Mouse (Mus musculus): ENCODE results near the gene Gm20604. TPM values are rescaled to one million over a fixed set of nuclear protein-coding genes. Genes with fewer than 3 reads are reported as not detected.

Gene Gm20604
- polyA plus RNA-seq, 1 experiment = 3.0 TPM

DNA sequence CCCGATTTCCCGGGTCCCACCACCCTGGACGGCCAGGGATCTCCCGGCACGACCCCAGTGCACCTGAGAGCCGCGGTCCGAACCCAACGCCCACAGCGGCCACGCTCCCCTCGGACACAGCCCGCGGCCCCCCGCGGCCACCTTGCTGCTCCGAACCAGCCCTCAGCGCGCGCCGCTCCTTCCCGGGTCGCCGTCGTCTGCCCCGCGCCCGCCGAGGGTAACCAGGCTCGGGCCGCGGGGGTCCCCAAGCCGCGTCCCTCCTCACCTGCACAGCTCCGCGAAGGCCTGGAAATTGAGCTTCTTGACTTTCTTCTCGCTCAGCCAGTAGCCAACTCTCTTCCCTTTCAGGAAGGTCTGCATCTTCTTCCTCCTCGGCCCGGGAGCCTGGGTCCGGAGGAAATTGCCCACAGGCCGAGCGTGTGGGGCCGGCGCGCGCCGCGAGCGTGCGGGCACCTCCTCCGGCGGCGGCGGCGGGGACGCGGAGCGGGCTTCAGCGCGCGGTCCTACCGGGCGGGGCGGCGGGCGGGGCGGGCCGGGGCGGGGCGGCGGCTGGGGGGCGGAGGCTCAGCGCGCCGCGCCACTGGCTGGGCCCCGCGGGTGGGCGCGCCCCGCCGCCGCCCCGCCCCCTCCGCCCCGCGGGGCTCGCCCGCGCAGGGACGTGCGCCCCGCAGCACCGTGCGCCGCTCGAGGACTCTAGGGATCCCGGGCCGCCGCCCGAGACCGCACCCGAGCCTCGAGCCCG is 53.8 kb downstream of the Gm20604 start, which contains the start of gene Itpk1:
Gene Itpk1 (minus strand): TSS at position 474 of the 742 bp plus-strand sequence.
- TF ChIP-seq GATA1 (IDR thresholded peaks at IDR 0.05; ENCODE audit: low read length) = no peak

GRCm38 (mm10) chr12:102703921-102704408 is 54.5 kb downstream of the Gm20604 start:
- TF ChIP-seq GATA1 (IDR thresholded peaks at IDR 0.05; ENCODE audit: low read length) = no peak

- TF ChIP-seq GATA1 (IDR thresholded peaks at IDR 0.05; ENCODE audit: low read length) = no peak
Measured at GRCm38 (mm10) chr12:102703441-102703840, 55.0 kb downstream of the Gm20604 start.

GRCm38 (mm10) chr12:102703111-102703412 is 55.4 kb downstream of the Gm20604 start:
- no peak for TF ChIP-seq GATA1 (IDR thresholded peaks at IDR 0.05; ENCODE audit: low read length)

DNA sequence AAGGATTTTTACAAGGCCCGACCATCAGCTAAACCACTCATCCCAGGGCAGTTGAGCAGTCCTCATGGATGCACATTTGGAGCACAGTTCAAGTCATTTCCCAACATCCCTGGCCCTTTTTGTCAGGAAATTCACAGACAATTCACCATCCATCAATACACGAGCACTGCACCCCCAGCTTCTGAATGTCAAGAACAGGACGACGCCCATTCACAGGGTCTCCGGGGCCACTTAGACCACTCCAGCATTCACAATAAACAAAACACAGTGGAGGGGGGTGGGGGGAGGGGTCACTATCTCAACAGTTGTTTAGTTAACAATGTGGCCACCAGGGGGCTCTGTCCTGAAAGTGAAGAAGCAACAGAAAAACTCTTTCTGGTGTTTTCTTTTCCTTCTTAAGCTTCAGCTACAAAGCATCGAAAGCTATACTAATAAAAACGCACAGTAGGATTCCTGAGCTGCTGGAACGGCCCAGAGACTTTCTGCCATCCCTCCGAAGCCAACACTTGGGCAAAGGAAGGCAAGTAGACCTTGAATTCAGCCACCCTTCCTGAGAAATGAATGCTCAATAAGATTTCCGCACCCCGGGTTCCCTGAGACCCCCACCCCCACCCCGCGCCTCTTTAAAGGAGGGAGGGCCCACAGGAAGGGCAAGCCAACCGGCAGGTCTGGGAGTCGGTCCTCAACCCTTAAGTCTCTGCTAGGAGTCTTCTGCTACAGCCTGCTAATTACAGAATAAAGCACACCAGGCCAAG is 55.9 kb downstream of the Gm20604 start:
- no peak for TF ChIP-seq GATA1 (IDR thresholded peaks at IDR 0.05; ENCODE audit: low read length)

DNA sequence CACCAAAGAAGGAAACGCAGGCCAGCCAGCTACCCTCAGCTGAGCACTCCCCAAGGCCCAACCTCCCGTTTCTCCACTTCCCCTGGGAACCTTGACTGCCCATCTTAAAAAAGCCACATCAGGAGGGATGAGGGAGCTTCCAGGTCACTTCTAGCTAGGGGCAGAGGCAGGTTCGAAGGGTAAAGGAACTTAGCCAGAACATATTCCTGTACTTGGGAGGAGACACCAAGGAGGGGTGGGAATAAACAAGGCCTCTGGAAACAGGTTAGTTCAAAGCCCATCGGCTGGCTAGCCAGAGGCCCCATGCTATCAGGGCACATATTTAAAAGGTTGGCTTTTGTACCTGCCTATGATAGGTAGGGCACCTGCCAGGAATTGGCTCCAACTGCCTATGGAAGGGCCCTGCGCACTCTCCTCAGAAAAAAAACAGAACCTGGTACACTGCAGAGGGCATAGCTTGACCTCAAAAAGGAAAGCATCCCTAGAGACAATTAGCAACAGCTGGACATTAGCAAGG is 56.7 kb downstream of the Gm20604 start:
- TF ChIP-seq GATA1 (IDR thresholded peaks at IDR 0.05; ENCODE audit: low read length) = no peak

GRCm38 (mm10) chr12:102700453-102700852 is 58.0 kb downstream of the Gm20604 start:
- TF ChIP-seq GATA1 (IDR thresholded peaks at IDR 0.05; ENCODE audit: low read length) = no peak

DNA sequence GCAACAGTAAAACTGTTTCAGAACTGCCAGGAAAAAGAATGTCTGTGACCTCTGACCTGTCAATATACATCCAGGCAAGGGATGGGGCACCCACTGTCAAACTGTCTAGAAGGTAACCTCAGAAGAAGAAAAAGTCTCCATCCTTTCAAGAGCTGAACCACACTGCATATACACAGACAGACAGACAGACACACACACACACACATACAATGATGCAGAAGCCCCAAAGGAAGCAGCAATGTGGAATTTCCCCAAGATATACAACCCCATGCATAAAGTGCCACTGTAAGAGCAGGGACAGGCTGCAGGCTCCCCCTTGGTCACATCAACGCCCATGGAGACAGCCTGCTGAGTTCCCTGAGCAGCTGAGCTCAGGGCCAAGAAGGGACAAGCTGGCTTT is 59.3 kb downstream of the Gm20604 start:
- no peak for TF ChIP-seq GATA1 (IDR thresholded peaks at IDR 0.05; ENCODE audit: low read length)

DNA sequence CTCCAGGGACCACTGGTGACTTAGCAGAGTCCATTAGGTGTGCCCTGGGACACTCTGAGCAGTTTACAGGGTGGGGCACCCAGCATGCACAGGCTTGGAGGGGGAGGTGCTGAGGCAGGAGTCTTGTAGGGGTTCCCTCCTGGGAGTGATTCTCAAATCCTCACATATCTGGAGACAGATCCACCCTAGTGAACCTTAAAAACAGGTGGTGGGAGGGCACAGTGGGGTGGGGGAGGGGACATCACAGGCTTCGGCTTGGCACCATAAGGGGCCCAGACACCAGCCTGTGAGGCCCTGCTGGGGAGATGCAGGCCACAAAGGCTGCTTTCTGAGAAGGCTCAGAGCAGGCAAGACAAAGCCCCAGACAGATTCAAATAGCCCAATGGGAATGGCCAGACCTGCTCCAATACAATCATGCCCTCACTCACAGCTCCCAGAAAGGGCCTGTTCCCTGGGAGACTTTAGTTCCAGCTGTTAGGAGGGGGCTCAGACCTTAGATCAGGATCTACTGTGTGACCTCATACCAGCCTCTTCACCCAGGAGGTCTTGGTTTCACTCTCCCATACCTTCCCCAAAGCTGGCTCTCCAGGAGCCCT is 60.3 kb downstream of the Gm20604 start:
- no peak for TF ChIP-seq GATA1 (IDR thresholded peaks at IDR 0.05; ENCODE audit: low read length)

DNA sequence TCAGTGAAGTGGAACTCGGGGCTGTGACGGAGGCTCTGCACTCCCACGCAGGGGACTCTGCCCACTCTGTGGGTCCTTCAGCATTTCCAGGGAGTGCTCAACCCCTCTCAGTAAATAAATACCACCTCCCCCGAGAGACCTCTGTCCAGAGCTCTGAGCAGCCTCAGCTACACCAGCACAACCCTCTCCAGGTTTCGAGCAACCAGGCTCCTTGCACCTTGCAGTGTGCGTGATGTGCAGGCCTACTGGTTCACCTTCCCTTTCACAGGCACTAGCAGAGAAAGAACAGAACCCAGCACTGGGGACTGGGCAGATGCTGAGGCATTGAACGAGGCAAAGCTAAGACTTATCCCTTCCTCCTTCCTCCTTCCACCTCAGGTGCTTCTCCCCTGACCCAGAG is 61.1 kb downstream of the Gm20604 start:
- TF ChIP-seq GATA1 (IDR thresholded peaks at IDR 0.05; ENCODE audit: low read length) = no peak

DNA sequence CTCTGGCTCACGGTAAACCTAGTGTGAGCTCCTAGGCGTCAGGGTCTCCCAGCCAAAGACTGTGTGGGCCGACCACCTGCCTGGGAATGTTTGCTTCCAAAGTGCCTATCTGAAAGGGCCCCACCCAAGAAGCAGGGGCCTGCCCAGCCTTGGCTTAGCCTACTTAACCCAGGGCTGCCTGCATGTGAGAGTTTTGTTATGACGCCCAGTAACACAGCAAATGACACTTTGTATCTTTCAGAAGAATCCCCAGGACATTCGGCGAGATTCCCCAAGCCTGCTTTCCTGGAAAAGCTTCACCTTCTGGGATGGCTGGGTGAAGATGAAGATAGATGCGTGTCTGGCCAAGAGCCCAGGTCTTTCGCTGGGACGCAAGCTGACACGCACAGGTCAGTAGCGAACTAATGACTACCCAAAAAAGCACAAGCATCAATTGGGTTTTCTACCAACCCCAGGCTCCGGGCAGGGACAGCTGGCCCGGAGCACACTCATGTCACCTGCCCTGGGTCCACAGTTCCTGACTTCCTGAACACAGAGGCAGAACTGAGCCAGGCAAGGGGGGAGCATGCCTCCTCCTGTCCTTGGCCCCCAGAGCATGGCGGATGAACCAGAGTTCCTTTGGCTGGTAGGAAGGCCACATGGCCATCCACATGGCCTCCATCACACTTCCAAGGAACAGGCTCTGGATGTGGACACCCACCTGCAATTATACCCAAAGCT is 61.7 kb downstream of the Gm20604 start:
- TF ChIP-seq GATA1 (IDR thresholded peaks at IDR 0.05; ENCODE audit: low read length) = no peak

DNA sequence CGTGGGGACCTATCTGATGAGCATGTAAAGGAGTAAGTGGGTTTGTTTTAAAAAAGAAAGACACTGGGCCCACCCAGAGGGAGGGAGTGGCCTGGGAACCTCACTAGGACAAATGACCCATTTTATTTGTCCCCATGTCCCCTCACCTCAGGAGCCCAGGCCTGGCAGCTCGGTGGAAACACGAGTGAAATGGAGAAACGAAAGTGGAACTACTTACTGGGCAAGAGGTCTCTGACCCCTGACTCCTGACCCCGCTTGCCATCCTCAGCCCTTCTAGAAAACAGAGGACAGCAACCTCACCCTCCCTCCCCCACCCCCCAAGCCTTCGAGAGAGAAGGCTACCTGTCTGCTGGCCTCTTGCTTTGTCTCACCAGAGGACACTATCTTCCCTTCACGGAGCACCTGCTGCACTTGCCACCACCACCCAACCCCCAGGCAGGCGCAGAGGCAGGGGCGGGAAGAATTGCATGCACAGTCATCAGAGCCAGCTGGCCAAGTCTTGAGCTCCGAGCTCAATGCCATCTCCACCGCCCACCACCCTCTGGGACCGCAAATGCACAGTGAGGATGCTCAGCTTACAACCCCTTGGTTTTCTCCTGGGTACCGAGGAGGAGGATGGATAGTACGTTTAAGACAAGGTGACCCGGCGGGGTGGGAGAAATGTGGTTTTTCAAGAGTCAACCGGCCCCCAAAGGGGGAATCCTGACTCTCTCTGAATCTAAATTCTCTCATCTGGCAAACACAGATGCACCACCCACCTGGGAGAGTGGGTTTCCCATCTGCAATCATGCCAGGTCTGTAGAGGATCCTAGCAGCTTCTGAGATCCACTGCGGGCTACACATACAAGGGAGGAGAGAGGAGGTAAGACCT is 62.9 kb downstream of the Gm20604 start:
- no peak for TF ChIP-seq GATA1 (IDR thresholded peaks at IDR 0.05; ENCODE audit: low read length)

DNA sequence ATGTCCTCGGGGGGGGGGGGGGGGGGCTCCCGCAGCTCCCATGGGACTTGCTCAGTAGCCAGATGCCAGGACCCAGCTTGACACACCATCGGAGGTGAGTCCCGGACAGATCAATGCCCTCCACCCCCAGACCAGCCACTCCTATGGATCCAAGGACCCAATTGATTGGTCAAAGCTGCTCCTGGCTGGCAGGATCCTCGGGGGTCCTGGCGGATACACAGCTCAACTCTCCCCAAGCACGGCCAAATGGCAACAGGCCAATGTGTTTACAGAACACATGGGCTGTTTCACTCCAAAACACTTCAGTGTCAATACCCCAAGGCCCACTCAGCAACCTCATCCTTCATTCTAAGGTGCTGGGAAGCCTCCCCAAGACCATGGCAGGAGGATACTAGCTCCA is 66.7 kb downstream of the Gm20604 start:
- no peak for TF ChIP-seq GATA1 (IDR thresholded peaks at IDR 0.05; ENCODE audit: low read length)

Other genes starting within 250 kb of the Gm20604 start
- not detected in 2 replicates for gene Chga, start 203.7 kb downstream of the Gm20604 start, polyA plus RNA-seq (2012)
- gene Itpk1, start 53.7 kb downstream of the Gm20604 start, polyA plus RNA-seq (2012) = 3.1 and 5.0 TPM in 2 replicates
- 2.3 and 2.4 TPM in 2 replicates for gene Moap1, start 15.0 kb downstream of the Gm20604 start, polyA plus RNA-seq (2012)
- gene Tmem251, start 14.9 kb downstream of the Gm20604 start, polyA plus RNA-seq (2012) = 2.0 and 2.9 TPM in 2 replicates
- gene Gm28051, start 907 bp downstream of the Gm20604 start, polyA plus RNA-seq (2012) = 3.3 and 7.3 TPM in 2 replicates
- 10.4 and 15.7 TPM in 2 replicates for gene Gon7, start 869 bp downstream of the Gm20604 start, polyA plus RNA-seq (2012)
- 32.6 and 47.1 TPM in 2 replicates for gene Ubr7, start 705 bp downstream of the Gm20604 start, polyA plus RNA-seq (2012)
- 2.9 and 3.3 TPM in 2 replicates for gene Btbd7, start 119.8 kb upstream of the Gm20604 start, polyA plus RNA-seq (2012)
- not detected in 2 replicates for gene Cox8c, start 140.6 kb upstream of the Gm20604 start, polyA plus RNA-seq (2012)
- not detected in 2 replicates for gene Unc79, start 190.2 kb upstream of the Gm20604 start, polyA plus RNA-seq (2012)